Mouse (Mus musculus): ENCODE measurements around the gene Med15. TPM values are rescaled to one million over a fixed set of nuclear protein-coding genes. Genes with fewer than 3 reads are reported as not detected.
A peak's percentile ranks its signal among the peaks of the same experiment; 100 is the strongest.
"Not testable (repeated sequence)": the region's sequence is repeated elsewhere in the genome, so short reads cannot be mapped to it uniquely, and the experiment has no call there.

Gene Med15
- polyA plus RNA-seq, 1 experiment, result 65.9 TPM

DNA sequence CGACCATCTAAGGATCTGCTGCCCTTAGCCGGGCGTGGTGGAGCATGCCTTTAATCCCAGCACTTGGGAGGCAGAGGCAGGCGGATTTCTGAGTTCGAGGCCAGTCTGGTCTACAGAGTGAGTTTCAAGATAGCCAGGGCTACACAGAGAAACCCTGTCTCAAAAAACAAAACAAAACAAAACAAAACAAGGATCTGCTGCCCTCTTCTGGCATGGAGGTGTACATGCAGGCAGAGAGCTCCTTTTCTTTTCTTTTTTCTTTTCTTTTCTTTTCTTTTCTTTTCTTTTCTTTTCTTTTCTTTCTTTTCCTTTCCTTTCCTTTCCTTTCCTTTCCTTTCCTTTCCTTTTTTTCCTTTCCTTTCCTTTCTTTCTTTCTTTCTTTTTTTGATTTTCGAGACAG is 118.0 kb downstream of the Med15 start:
- not testable (repeated sequence) for H3K4me3 ChIP-seq (ENCODE audit: insufficient read depth, low read length); H3K27ac ChIP-seq (ENCODE audit: insufficient read depth, low read length); H3K4me1 ChIP-seq (ENCODE audit: control insufficient read depth, insufficient read depth, low read length)
- peak; percentile 44; the same call in 1 of the 2 replicates for TF ChIP-seq CTCF (IDR thresholded peaks at IDR 0.05; ENCODE audit: extremely low read depth, insufficient read depth, low read length)

DNA sequence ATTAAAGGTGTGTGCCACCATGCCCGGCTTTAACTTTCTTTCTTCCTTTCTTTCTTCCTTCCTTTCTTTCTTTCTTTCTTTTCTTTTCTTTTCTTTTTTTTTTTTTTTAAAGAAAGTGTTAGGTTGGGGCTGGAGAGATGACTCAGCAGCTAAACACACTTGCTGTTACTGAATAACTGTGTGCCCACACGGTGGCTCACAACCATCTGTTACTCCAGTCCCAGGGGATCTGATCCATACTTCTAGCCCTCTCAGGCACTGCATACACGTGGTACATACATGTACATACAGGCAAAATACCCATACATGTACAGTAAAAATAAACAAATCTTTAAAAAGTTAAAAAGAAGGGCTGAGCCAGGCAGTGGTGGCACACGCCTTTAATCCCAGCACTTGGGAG is 121.3 kb downstream of the Med15 start:
- Histone ChIP-seq H3K4me1 (ENCODE audit: control insufficient read depth, insufficient read depth, low read length) (no peaks in the 10 kb centered on the region), H3K27ac (ENCODE audit: insufficient read depth, low read length) (no peak overlapping the region), H3K4me3 (ENCODE audit: insufficient read depth, low read length) (no peak overlapping the region)
- TF ChIP-seq POLR2A (IDR thresholded peaks at IDR 0.05; ENCODE audit: extremely low read depth, insufficient read depth, low read length) (no peak), CTCF (IDR thresholded peaks at IDR 0.05; ENCODE audit: extremely low read depth, insufficient read depth, low read length) (no peak)

DNA sequence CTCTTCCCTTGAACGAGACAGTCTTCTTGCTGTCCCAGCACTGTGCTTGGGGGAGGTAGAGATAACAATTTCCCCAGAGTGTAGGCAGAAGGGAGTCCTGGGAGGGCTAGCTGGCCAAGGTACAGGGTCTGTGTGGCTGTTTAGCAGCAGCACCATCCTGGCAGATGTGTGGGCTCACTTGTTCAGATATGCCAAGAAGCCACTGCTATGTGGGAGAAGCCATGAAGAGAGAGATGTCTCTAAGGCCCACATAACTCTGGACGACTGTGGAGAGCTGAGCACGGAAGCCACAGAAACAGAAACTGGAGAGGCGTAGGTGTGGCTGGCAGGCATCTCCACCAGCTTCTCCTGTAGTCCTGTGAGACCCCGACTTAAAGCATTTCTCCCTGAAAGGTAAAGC is 127.0 kb downstream of the Med15 start:
- Histone ChIP-seq H3K4me1 (ENCODE audit: control insufficient read depth, insufficient read depth, low read length) (no peaks in the 10 kb centered on the region), H3K4me3 (ENCODE audit: insufficient read depth, low read length) (no peak overlapping the region), H3K27ac (ENCODE audit: insufficient read depth, low read length) (no peak overlapping the region)
- TF ChIP-seq POLR2A (IDR thresholded peaks at IDR 0.05; ENCODE audit: extremely low read depth, insufficient read depth, low read length), result no peak
- TF ChIP-seq CTCF (IDR thresholded peaks at IDR 0.05; ENCODE audit: extremely low read depth, insufficient read depth, low read length), result no peak

DNA sequence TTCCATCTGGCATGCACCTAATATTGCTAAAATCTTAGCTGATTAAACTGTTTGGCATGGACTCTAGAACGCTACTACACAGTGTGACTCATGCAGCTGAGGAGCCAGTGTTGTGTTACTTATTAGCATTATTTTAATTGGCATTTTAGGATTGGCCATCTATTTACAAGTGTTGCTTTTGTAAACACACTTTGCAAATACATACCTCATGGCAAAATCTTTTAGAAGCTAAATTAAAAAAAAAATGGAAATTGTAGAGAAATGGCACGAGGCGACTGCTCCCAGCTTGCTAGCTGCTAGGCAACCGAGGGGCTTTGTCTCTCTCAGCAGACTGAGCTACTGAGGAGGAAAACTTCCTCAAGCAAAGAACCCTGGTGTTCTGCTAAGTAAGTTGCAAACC is 127.8 kb downstream of the Med15 start:
- TF ChIP-seq CTCF (IDR thresholded peaks at IDR 0.05; ENCODE audit: extremely low read depth, insufficient read depth, low read length) (no peak), POLR2A (IDR thresholded peaks at IDR 0.05; ENCODE audit: extremely low read depth, insufficient read depth, low read length) (no peak)
- Histone ChIP-seq H3K27ac (ENCODE audit: insufficient read depth, low read length) (no peak overlapping the region), H3K4me1 (ENCODE audit: control insufficient read depth, insufficient read depth, low read length) (no peaks in the 10 kb centered on the region), H3K4me3 (ENCODE audit: insufficient read depth, low read length) (no peak overlapping the region)

Other genes with a start within 250 kb of the Med15 start
- gene Aifm3, start 243.3 kb downstream of the Med15 start, polyA plus RNA-seq (2012; rRNA removed), result 233 and 286 TPM in 2 replicates
- gene Lztr1, start 224.2 kb downstream of the Med15 start, polyA plus RNA-seq (2012; rRNA removed), result 330 and 345 TPM in 2 replicates
- gene Thap7, start 201.8 kb downstream of the Med15 start, polyA plus RNA-seq (2012; rRNA removed), result 64.9 and 82.8 TPM in 2 replicates
- gene Lrrc74b, start 171.6 kb downstream of the Med15 start, polyA plus RNA-seq (2012; rRNA removed), result 1.4 and 1.5 TPM in 2 replicates
- 2.9 and 3.2 TPM in 2 replicates for gene P2rx6, start 171.0 kb downstream of the Med15 start, polyA plus RNA-seq (2012; rRNA removed)
- gene Slc7a4, start 149.7 kb downstream of the Med15 start, polyA plus RNA-seq (2012; rRNA removed), result 82.5 and 104 TPM in 2 replicates
- gene Smpd4, start 113.5 kb downstream of the Med15 start, polyA plus RNA-seq (2012; rRNA removed), result 196 and 203 TPM in 2 replicates
- gene Ccdc74a, start 86.4 kb downstream of the Med15 start, polyA plus RNA-seq (2012; rRNA removed), result 33.0 and 39.9 TPM in 2 replicates
- 107 and 126 TPM in 2 replicates for gene Klhl22, start 26.7 kb upstream of the Med15 start, polyA plus RNA-seq (2012; rRNA removed)
- gene Scarf2, start 64.4 kb upstream of the Med15 start, polyA plus RNA-seq (2012; rRNA removed), result 3.5 and 3.7 TPM in 2 replicates
- 5.3 and 7.4 TPM in 2 replicates for gene B830017H08Rik, start 100.2 kb upstream of the Med15 start, polyA plus RNA-seq (2012; rRNA removed)
- gene Car15, start 105.5 kb upstream of the Med15 start, polyA plus RNA-seq (2012; rRNA removed), result 19.0 and 19.4 TPM in 2 replicates
- gene Gm20518, start 158.8 kb upstream of the Med15 start, polyA plus RNA-seq (2012; rRNA removed), result 2.6 and 3.0 TPM in 2 replicates
- gene Tssk1, start 161.3 kb upstream of the Med15 start, polyA plus RNA-seq (2012; rRNA removed), result 0.08 and 0.10 TPM in 2 replicates
- 81.0 and 83.6 TPM in 2 replicates for gene Dgcr2, start 165.7 kb upstream of the Med15 start, polyA plus RNA-seq (2012; rRNA removed)
- not detected in 2 replicates for gene Tssk2, start 165.7 kb upstream of the Med15 start, polyA plus RNA-seq (2012; rRNA removed)
- gene Ess2, start 178.5 kb upstream of the Med15 start, polyA plus RNA-seq (2012; rRNA removed), result 39.7 and 46.3 TPM in 2 replicates
- gene Gsc2, start 182.2 kb upstream of the Med15 start, polyA plus RNA-seq (2012; rRNA removed), result not detected in 2 replicates
- gene Slc25a1, start 195.3 kb upstream of the Med15 start, polyA plus RNA-seq (2012; rRNA removed), result 56.5 and 62.5 TPM in 2 replicates
- gene Vpreb2, start 247.5 kb upstream of the Med15 start, polyA plus RNA-seq (2012; rRNA removed), result not detected in 2 replicates

Data from cortical plate, adult 2 months (tissue).